Mouse (Mus musculus) testis, adult 2 months (tissue): Measurements from ENCODE around the gene Ifnlr1. TPM values are rescaled to one million over a fixed set of nuclear protein-coding genes. Genes with fewer than 3 reads are reported as not detected.
"Not testable (repeated sequence)": the region's sequence is repeated elsewhere in the genome, so short reads cannot be mapped to it uniquely, and the experiment has no call there.

Experiments used
- H3K27ac ChIP-seq: fragments of 200-500 bp; 2 replicates; pipeline ENCODE4 v1.5.1; 2012; ENCODE audit warnings: low read depth, low read length; ENCODE audit not compliant: control insufficient read depth, insufficient read depth
- H3K27me3 ChIP-seq: fragments of 200-500 bp; 2 replicates; pipeline ENCODE4 v1.6.1; 2012; ENCODE audit warnings: mild to moderate bottlenecking, low read length, moderate library complexity; ENCODE audit not compliant: control insufficient read depth, insufficient read depth
- H3K36me3 ChIP-seq: fragments of 200-500 bp; 2 replicates; pipeline ENCODE4 v1.6.1; 2012; ENCODE audit warnings: mild to moderate bottlenecking, low read length; ENCODE audit not compliant: control insufficient read depth, insufficient read depth
- H3K4me1 ChIP-seq: fragments of 200-500 bp; 2 replicates; pipeline ENCODE4 v1.6.1; 2012; ENCODE audit warnings: low read length; ENCODE audit not compliant: control insufficient read depth, insufficient read depth
- H3K4me3 ChIP-seq: fragments of 200-500 bp; 2 replicates; pipeline ENCODE4 v1.5.1; 2012; ENCODE audit warnings: low read depth, mild to moderate bottlenecking, low read length, moderate library complexity, mixed read lengths; ENCODE audit not compliant: control insufficient read depth
- CTCF ChIP-seq: fragments of 200-500 bp; IDR thresholded peaks from 2 replicates; pipeline ENCODE4 v1.5.1; 2012; ENCODE audit warnings: low read depth, mild to moderate bottlenecking, inconsistent platforms, low read length, moderate library complexity; ENCODE audit not compliant: control insufficient read depth, insufficient read depth, insufficient replicate concordance
- POLR2A ChIP-seq: fragments of 200-500 bp; IDR thresholded peaks from 2 replicates; pipeline ENCODE4 v1.6.1; 2012; ENCODE audit warnings: low read depth, mild to moderate bottlenecking, inconsistent platforms, low read length, moderate library complexity; ENCODE audit not compliant: control insufficient read depth
- polyA plus RNA-seq: library from polyadenylated mRNA; depleted of rRNA; stranded (reverse); fragments of >200 nt; gene quantifications from 2 replicates; pipeline ENCODE4 v1.2.3, GENCODE M21; 2012; rRNA removed

Gene Ifnlr1
- 0.43 and 0.67 TPM in 2 replicates for polyA plus RNA-seq

- Histone ChIP-seq H3K27ac (no peak within 1 kb of the TSS; the same call in 1 of the 2 replicates), H3K4me3 (peak within 1 kb of the TSS; percentile 68), H3K36me3 (no peaks in the 10 kb centered on the region), H3K4me1 (peaks cover 15% of the 10 kb centered on the region), H3K27me3 (peaks cover 15% of the 10 kb centered on the region)
- TF ChIP-seq CTCF: no peak
- no peak for TF ChIP-seq POLR2A
Measured at GRCm38 (mm10) chr4:135685906-135686567, at the start of gene Ifnlr1. Gene Ifnlr1 (plus strand): TSS chr4:135686287.

GRCm38 (mm10) chr4:135641302-135642079 is 44.6 kb upstream of the Ifnlr1 start:
- not testable (repeated sequence) for H3K36me3 ChIP-seq, H3K27ac ChIP-seq, H3K4me1 ChIP-seq, H3K27me3 ChIP-seq, H3K4me3 ChIP-seq

GRCm38 (mm10) chr4:135645022-135645637 is 41.0 kb upstream of the Ifnlr1 start:
- H3K4me3 ChIP-seq: no peak overlapping the region
- no peaks in the 10 kb centered on the region for H3K36me3 ChIP-seq
- H3K27ac ChIP-seq: no peak overlapping the region
- TF ChIP-seq CTCF (no peak), POLR2A (no peak)
- H3K4me1 ChIP-seq: peaks cover 3% of the 10 kb centered on the region; the same call in 1 of the 2 replicates
- no peaks in the 10 kb centered on the region for H3K27me3 ChIP-seq

- Histone ChIP-seq H3K4me3 (no peak overlapping the region), H3K36me3 (no peaks in the 10 kb centered on the region), H3K27me3 (no peaks in the 10 kb centered on the region), H3K4me1 (no peaks in the 10 kb centered on the region; the same call in 1 of the 2 replicates), H3K27ac (no peak overlapping the region)
- TF ChIP-seq POLR2A: no peak
- TF ChIP-seq CTCF: no peak
Measured at GRCm38 (mm10) chr4:135652966-135653607, 33.0 kb upstream of the Ifnlr1 start.

- Histone ChIP-seq H3K4me3 (no peak overlapping the region), H3K27ac (no peak overlapping the region), H3K36me3 (no peaks in the 10 kb centered on the region), H3K27me3 (no peaks in the 10 kb centered on the region), H3K4me1 (no peaks in the 10 kb centered on the region; the same call in 1 of the 2 replicates)
- TF ChIP-seq CTCF (no peak), POLR2A (no peak)
Measured at GRCm38 (mm10) chr4:135653956-135654355, 32.1 kb upstream of the Ifnlr1 start.

GRCm38 (mm10) chr4:135655499-135655898 is 30.6 kb upstream of the Ifnlr1 start:
- TF ChIP-seq CTCF (no peak), POLR2A (no peak)
- Histone ChIP-seq H3K4me1 (no peaks in the 10 kb centered on the region; the same call in 1 of the 2 replicates), H3K36me3 (no peaks in the 10 kb centered on the region), H3K4me3 (no peak overlapping the region), H3K27ac (no peak overlapping the region), H3K27me3 (no peaks in the 10 kb centered on the region)

GRCm38 (mm10) chr4:135656094-135656589 is 29.9 kb upstream of the Ifnlr1 start:
- no peaks in the 10 kb centered on the region for H3K36me3 ChIP-seq
- H3K27ac ChIP-seq: no peak overlapping the region
- no peak overlapping the region for H3K4me3 ChIP-seq
- no peaks in the 10 kb centered on the region; the same call in 1 of the 2 replicates for H3K4me1 ChIP-seq
- no peaks in the 10 kb centered on the region for H3K27me3 ChIP-seq
- no peak for TF ChIP-seq POLR2A
- no peak for TF ChIP-seq CTCF
